Mouse (Mus musculus) C2C12 (cell line): ENCODE data around the gene Pcare. TPM values are rescaled to one million over a fixed set of nuclear protein-coding genes. Genes with fewer than 3 reads are reported as not detected.
A peak's percentile ranks its signal among the peaks of the same experiment; 100 is the strongest.

Source experiments
- H3K27me3 ChIP-seq: one replicate; pipeline ENCODE4 v1.6.1; 2011; ENCODE audit not compliant: control insufficient read depth, insufficient read depth, insufficient read length
- H3K36me3 ChIP-seq: one replicate; pipeline ENCODE4 v1.6.1; 2011; ENCODE audit not compliant: control insufficient read depth, insufficient read depth
- H3K4me3 ChIP-seq: one replicate; pipeline ENCODE4 v1.5.1; 2011; ENCODE audit warnings: mild to moderate bottlenecking, control low read depth; ENCODE audit not compliant: poor library complexity, insufficient read depth, severe bottlenecking
- H3K79me2 ChIP-seq: one replicate; pipeline ENCODE4 v1.6.1; 2011; ENCODE audit not compliant: control insufficient read depth, insufficient read depth
- H3K79me3 ChIP-seq: one replicate; pipeline ENCODE4 v1.6.1; 2011; ENCODE audit warnings: low read depth, control low read depth
- H3ac ChIP-seq: one replicate; pipeline ENCODE3; 2011; ENCODE audit warnings: low read depth; ENCODE audit not compliant: control insufficient read depth, insufficient read length
- CEBPB ChIP-seq: IDR thresholded peaks from one replicate; pipeline ENCODE4 v1.6.1; 2011; ENCODE audit warnings: low read depth, mild to moderate bottlenecking, control low read depth, moderate library complexity
- CTCF ChIP-seq: IDR thresholded peaks from one replicate; pipeline ENCODE4 v1.5.1; 2011; ENCODE audit not compliant: control insufficient read depth, insufficient read depth, insufficient read length
- FOSL1 ChIP-seq: IDR thresholded peaks from one replicate; pipeline ENCODE4 v1.8.0; 2011; ENCODE audit warnings: mild to moderate bottlenecking, low read length; ENCODE audit not compliant: poor library complexity, insufficient read depth, severe bottlenecking
- MAX ChIP-seq: IDR thresholded peaks from one replicate; pipeline ENCODE4 v1.6.1; 2011; ENCODE audit warnings: mild to moderate bottlenecking, control low read depth
- MYOD1 ChIP-seq: IDR thresholded peaks from one replicate; pipeline ENCODE4 v1.6.1; 2011; ENCODE audit warnings: low read depth; ENCODE audit not compliant: control insufficient read depth, insufficient read length
- MYOG ChIP-seq: IDR thresholded peaks from one replicate; pipeline ENCODE4 v1.6.1; 2011; ENCODE audit not compliant: control insufficient read depth, insufficient read length; ENCODE audit errors: extremely low read depth
- USF1 ChIP-seq: IDR thresholded peaks from one replicate; pipeline ENCODE4 v1.6.1; 2011; ENCODE audit warnings: low read depth, mild to moderate bottlenecking, control low read depth, moderate library complexity
- long read RNA-seq, 2 experiments: library from polyadenylated mRNA; unstranded; transcript quantifications; one replicate each; pipeline ENCODE4 v2.0.0; 2019 to 2020
- polyA plus RNA-seq: library from polyadenylated mRNA; unstranded; fragments of >200 nt; fragmentation: generic; extraction: Trizol; gene quantifications from one replicate; pipeline ENCODE4 v1.2.1, GENCODE M21; 2012; ENCODE audit warnings: missing spikeins

Gene Pcare
- not detected for polyA plus RNA-seq
- long read RNA-seq, experiment 1, result 0 reads
- long read RNA-seq, experiment 2, result 0 reads

DNA sequence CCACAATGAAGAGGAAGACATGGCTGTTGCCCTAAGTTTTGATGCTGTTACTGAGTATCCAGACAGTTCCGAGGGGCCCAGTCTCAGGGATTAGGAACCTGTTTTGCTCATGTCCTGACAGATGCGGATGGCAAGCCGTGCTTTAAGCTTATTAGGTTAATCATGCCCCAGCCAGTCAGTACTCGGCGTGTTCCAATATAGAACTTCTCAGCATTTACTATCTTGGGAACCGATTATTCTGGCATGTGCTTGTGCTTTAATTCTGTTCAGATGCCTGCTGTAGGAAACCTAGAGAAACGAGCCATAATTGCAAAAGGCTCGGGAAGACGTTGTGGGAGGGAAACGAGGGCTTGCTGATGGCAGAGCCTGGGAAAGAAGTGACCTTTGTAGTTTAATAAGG, at the start of gene Pcare:
TSS of gene Pcare (minus strand) at position 64 of the 400 bp plus-strand sequence.
- Histone ChIP-seq H3K27me3 (peaks cover 5% of the 10 kb centered on the region), H3K36me3 (no peaks in the 10 kb centered on the region), H3K79me2 (no peaks in the 10 kb centered on the region), H3ac (no peak within 1 kb of the TSS), H3K4me3 (no peak within 1 kb of the TSS), H3K79me3 (no peaks in the 10 kb centered on the region)
- TF ChIP-seq FOSL1 (no peak), CTCF (no peak), CEBPB (no peak), USF1 (no peak), MAX (no peak), MYOD1 (no peak), MYOG (no peak)

DNA sequence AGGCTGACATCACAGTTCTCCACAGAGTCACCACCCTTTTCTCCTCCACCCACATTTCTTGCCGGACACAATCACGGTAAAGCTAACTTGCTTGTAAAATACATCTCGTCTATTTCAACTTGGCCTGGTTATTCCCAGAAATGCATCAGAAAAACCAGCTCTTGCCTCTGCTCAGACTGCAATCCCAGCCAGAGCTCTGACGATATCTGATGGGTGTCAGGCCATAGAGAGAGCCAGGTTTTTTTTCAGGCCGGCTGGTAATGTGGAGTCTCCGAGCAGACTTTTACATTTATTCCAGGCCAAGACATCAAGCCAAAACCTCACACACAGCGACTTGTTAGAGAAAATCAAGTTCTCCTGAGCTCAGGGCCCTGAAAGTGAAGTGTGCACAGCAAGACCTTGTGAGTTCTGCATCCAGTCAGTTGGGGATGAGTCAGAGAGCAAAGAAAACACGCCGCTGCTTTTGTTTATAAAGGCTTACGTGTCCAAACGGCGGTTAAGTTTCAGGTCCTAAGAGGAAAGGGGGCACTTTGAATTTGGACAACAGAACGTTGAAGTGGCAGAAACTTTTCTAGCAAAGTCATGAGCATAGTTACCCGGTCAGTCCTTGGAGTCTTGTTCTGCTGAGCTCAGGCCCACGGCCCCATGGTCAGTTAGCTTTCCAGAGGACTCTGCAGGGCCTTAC, 43.0 kb upstream of the Pcare start:
- Histone ChIP-seq H3ac (no peak overlapping the region), H3K79me2 (no peaks in the 10 kb centered on the region), H3K79me3 (no peaks in the 10 kb centered on the region), H3K36me3 (no peaks in the 10 kb centered on the region), H3K27me3 (no peaks in the 10 kb centered on the region), H3K4me3 (no peak overlapping the region)
- no peak for TF ChIP-seq CEBPB
- TF ChIP-seq FOSL1, result peak; percentile 36

DNA sequence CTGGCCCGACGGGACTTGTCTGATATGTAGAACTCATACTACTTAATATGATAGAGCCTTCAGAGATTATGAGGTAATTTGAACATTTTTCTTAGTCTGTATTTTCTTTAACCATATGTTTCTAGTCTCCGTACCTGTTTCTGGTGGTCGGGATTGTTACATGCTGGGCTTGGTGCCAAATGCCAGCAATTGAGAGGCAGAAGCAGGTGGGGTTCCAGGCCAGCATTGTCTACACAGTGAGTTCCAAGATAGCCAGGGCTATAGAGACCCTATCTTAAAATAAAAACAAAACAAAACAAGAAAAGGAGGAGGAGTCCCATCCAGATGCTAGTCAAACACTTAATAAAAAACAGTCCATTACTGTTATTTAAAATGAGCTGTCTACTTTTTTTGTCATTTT, 38.9 kb upstream of the Pcare start:
- H3K36me3 ChIP-seq, result no peaks in the 10 kb centered on the region
- no peaks in the 10 kb centered on the region for H3K27me3 ChIP-seq
- no peak overlapping the region for H3ac ChIP-seq
- H3K79me2 ChIP-seq, result no peaks in the 10 kb centered on the region
- no peaks in the 10 kb centered on the region for H3K79me3 ChIP-seq
- TF ChIP-seq MYOD1, result peak; percentile 70
- no peak for TF ChIP-seq FOSL1
- no peak overlapping the region for H3K4me3 ChIP-seq

DNA sequence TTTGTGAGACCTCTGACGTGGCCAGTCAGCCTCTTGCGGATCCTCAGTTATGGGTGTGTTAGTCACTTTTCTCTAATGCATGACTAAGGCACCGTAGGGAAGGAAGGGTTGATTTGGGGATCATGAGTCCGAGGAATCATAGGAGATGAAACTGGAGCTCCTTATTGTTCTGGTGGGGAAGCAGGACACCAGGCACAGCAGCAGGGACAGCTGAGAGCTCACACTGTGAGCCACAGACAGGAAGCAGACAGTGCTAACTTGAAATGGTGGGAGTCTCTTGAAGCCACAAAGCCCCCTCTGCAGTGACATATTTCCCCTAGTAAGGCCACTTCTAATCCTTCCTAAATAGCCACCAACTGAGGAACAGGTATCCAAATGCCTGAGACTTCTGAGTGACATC, 38.4 kb upstream of the Pcare start:
- no peak for TF ChIP-seq CEBPB
- TF ChIP-seq MYOD1, result peak; percentile 70
- TF ChIP-seq USF1, result no peak
- no peak for TF ChIP-seq MAX
- no peak for TF ChIP-seq FOSL1

DNA sequence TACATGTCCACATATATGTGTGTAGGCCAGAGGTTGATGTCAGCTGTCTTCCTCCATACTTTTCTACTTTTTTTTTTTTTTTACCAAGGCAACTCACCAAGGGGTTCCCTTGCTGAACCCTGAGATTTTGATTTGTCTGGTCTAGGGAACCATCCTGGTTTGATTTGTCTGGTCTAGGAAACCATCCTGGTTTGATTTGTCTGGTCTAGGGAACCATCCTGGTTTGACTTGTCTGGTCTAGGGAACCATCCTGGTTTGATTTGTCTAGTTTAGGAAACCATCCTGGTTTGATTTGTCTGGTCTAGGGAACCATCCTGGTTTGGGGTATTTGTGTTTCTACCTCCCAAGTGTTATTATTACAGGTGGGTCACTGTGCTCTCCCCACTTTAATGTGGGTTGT, 33.8 kb upstream of the Pcare start:
- Histone ChIP-seq H3K4me3 (no peak overlapping the region), H3K79me3 (no peaks in the 10 kb centered on the region), H3K36me3 (no peaks in the 10 kb centered on the region), H3K79me2 (no peaks in the 10 kb centered on the region), H3K27me3 (no peaks in the 10 kb centered on the region), H3ac (no peak overlapping the region)
- TF ChIP-seq FOSL1, result no peak
- TF ChIP-seq MYOG, result no peak
- no peak for TF ChIP-seq CEBPB
- no peak for TF ChIP-seq USF1
- no peak for TF ChIP-seq CTCF
- no peak for TF ChIP-seq MAX
- no peak for TF ChIP-seq MYOD1

More for the DNA sequence above, 38.4 kb upstream of the Pcare start:
- Histone ChIP-seq H3K4me3 (no peak overlapping the region), H3ac (no peak overlapping the region), H3K27me3 (no peaks in the 10 kb centered on the region), H3K79me3 (no peaks in the 10 kb centered on the region), H3K79me2 (no peaks in the 10 kb centered on the region), H3K36me3 (no peaks in the 10 kb centered on the region)

DNA sequence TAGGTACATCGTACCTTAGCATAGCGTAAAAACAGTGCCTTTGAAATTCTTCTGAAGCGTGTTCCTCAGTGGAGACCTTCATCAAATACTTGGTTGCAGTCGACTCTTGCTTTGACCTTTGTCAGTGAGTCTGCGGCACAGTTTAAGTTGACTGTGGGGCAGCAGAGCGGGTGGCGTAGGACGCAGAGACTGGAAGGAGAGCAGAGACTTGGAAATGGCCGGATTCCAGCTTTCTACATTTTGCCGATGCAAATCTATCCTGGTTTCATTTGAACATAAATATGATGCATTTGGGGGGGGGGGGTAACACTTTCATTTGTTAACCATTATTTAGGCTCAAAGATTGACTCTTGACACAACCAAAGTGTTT, 30.7 kb upstream of the Pcare start:
- Histone ChIP-seq H3K27me3 (no peaks in the 10 kb centered on the region), H3K4me3 (no peak overlapping the region), H3ac (no peak overlapping the region), H3K79me3 (no peaks in the 10 kb centered on the region), H3K79me2 (no peaks in the 10 kb centered on the region), H3K36me3 (no peaks in the 10 kb centered on the region)
- no peak for TF ChIP-seq USF1
- TF ChIP-seq FOSL1, result no peak
- no peak for TF ChIP-seq CTCF
- no peak for TF ChIP-seq CEBPB
- no peak for TF ChIP-seq MYOD1
- no peak for TF ChIP-seq MAX
- no peak for TF ChIP-seq MYOG
